Comparison of ENCODE assay signal across 8 mouse cellular contexts in the genomic region with DNA sequence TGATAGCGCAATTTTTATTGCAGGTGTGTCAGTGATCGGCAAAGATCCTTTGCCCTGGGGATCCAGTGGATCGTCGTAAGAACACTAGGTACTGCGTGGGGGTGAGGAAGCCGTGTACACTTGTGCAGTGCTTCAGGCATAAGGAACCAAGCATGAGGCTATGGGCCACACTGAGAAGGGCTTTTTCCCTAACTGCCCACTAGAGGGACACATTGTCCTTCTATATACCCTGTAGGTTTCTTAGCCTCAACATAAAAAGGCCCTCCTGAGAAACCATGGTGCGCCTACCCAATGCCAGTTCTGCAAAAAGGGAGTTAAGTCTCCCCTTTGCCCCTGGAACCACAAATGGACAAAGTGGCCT. TPM values are rescaled to one million over a fixed set of nuclear protein-coding genes. Genes with fewer than 3 reads are reported as not detected.
DNase-seq lines count a peak whose midpoint lies in the region; ATAC-seq and TF ChIP-seq lines count a peak whose summit lies in the region.

No protein-coding gene starts in this region.

- 28% methylated on average over 7 of the region's 7 CpGs for WGBS in forebrain, postnatal 0 days
- 27% methylated on average over 7 of the region's 7 CpGs for WGBS in intestine, embryonic 16.5 days
- 30% methylated on average over 7 of the region's 7 CpGs for WGBS in midbrain, embryonic 14.5 days

- no peak for DNase-seq in gastrocnemius, adult 2 months
- no peak for DNase-seq in gastrocnemius, adult 8-10 months (ENCODE audit: low spot score in 2 of 2)
- peak; percentile 94 for DNase-seq in brain, embryonic 14.5 days (ENCODE audit: low read depth)
- DNase-seq in forebrain, postnatal 0 days, result peak; percentile 90
- peak; percentile 53 to 61 for DNase-seq in left cerebral cortex, postnatal 36 days (ENCODE audit: low spot score in 2 of 2)
- DNase-seq in midbrain, embryonic 14.5 days, result peak; percentile 91
- peak; percentile 69 for DNase-seq in telencephalon, adult 2 months (ENCODE audit: low read depth, low spot score)

- H3K4me1 ChIP-seq in forebrain, postnatal 0 days (ENCODE audit: insufficient read depth), result no peaks in the 10 kb centered on the region
- peaks cover 3% of the 10 kb centered on the region; the same call in 1 of the 2 replicates for H3K4me1 ChIP-seq in intestine, embryonic 16.5 days (ENCODE audit: control insufficient read depth, insufficient read depth, low read length)
- H3K4me1 ChIP-seq in midbrain, embryonic 14.5 days (ENCODE audit: control insufficient read depth, insufficient read depth, low read length), result no peaks in the 10 kb centered on the region

- no peaks in the 10 kb centered on the region for H3K9me3 ChIP-seq in forebrain, postnatal 0 days (ENCODE audit: low read length)
- H3K9me3 ChIP-seq in intestine, embryonic 16.5 days (ENCODE audit: control insufficient read depth, low read length), result no peaks in the 10 kb centered on the region
- no peaks in the 10 kb centered on the region for H3K9me3 ChIP-seq in midbrain, embryonic 14.5 days (ENCODE audit: control insufficient read depth, low read length)

- TF ChIP-seq CTCF in gastrocnemius, adult 2 months (IDR thresholded peaks at IDR 0.05), result peak; percentile 44; the same call in 1 of the 2 replicates
- TF ChIP-seq CTCF in brain, embryonic 14.5 days (IDR thresholded peaks at IDR 0.05; ENCODE audit: borderline replicate concordance, extremely low read depth, insufficient read depth, insufficient read length), result peak; percentile 74
- peak; percentile 79 for TF ChIP-seq CTCF in forebrain, postnatal 0 days (IDR thresholded peaks at IDR 0.05; ENCODE audit: low read depth)

- H3K4me2 ChIP-seq in forebrain, postnatal 0 days (ENCODE audit: low read depth), result no peak overlapping the region
- H3K4me2 ChIP-seq in intestine, embryonic 16.5 days (ENCODE audit: low read depth, low read length), result no peak overlapping the region
- no peak overlapping the region for H3K4me2 ChIP-seq in midbrain, embryonic 14.5 days (ENCODE audit: low read length)

- intact Hi-C loops in gastrocnemius, adult 2 months (cut with DNase I), result loop anchor here (1.0 to 5.0 kb wide), 2 partner anchors 89 to 105 kb away; no protein-coding TSS in a partner anchor
- intact Hi-C loops in left cerebral cortex, postnatal 36 days (cut with DNase I), result loop anchor here (1.0 kb wide), 1 partner anchor 105 kb away; no protein-coding TSS in a partner anchor

- no peaks in the 10 kb centered on the region; the same call in 1 of the 2 replicates for H3K36me3 ChIP-seq in forebrain, postnatal 0 days (ENCODE audit: insufficient read depth)
- H3K36me3 ChIP-seq in intestine, embryonic 16.5 days (ENCODE audit: control insufficient read depth, insufficient read depth, low read length), result no peaks in the 10 kb centered on the region
- no peaks in the 10 kb centered on the region for H3K36me3 ChIP-seq in midbrain, embryonic 14.5 days (ENCODE audit: control insufficient read depth, insufficient read depth, low read length)

- no peaks in the 10 kb centered on the region for H3K27me3 ChIP-seq in forebrain, postnatal 0 days (ENCODE audit: insufficient read depth, low read length)
- H3K27me3 ChIP-seq in intestine, embryonic 16.5 days (replicated peaks; ENCODE audit: control insufficient read depth, insufficient read depth, low read length), result no peaks in the 10 kb centered on the region
- H3K27me3 ChIP-seq in midbrain, embryonic 14.5 days (ENCODE audit: control insufficient read depth, insufficient read depth, low read length), result no peaks in the 10 kb centered on the region

- H3K27ac ChIP-seq in gastrocnemius, adult 2 months, result no peak overlapping the region
- no peak overlapping the region for H3K27ac ChIP-seq in forebrain, postnatal 0 days (ENCODE audit: low read depth, low read length)
- no peak overlapping the region for H3K27ac ChIP-seq in intestine, embryonic 16.5 days (ENCODE audit: low read length)
- H3K27ac ChIP-seq in midbrain, embryonic 14.5 days (replicated peaks; ENCODE audit: low read depth, low read length), result no peak overlapping the region

- no peak for TF ChIP-seq POLR2A in brain, embryonic 14.5 days (IDR thresholded peaks at IDR 0.05; ENCODE audit: borderline replicate concordance, extremely low read depth, insufficient read depth, insufficient read length, poor library complexity, severe bottlenecking)

- ATAC-seq in forebrain, postnatal 0 days, result peak; percentile 93
- peak; percentile 79 for ATAC-seq in intestine, embryonic 16.5 days
- ATAC-seq in midbrain, embryonic 14.5 days (ENCODE audit: low FRiP score, low TSS enrichment), result peak; percentile 80

- no peak overlapping the region for H3K9ac ChIP-seq in forebrain, postnatal 0 days
- no peak overlapping the region for H3K9ac ChIP-seq in intestine, embryonic 16.5 days (ENCODE audit: low read depth, low read length)
- no peak overlapping the region for H3K9ac ChIP-seq in midbrain, embryonic 14.5 days (replicated peaks; ENCODE audit: low read length)

- no peak overlapping the region for H3K4me3 ChIP-seq in gastrocnemius, adult 2 months
- no peak overlapping the region for H3K4me3 ChIP-seq in forebrain, postnatal 0 days (ENCODE audit: low read depth, low read length)
- H3K4me3 ChIP-seq in intestine, embryonic 16.5 days (ENCODE audit: low read length), result no peak overlapping the region
- H3K4me3 ChIP-seq in midbrain, embryonic 14.5 days (replicated peaks; ENCODE audit: low read depth, low read length), result no peak overlapping the region

RNA-seq across cellular contexts. Expression of a gene that starts 17.0 kb away (rescaled TPM):
- under 1 TPM in 1 of 2 experiments, not detected in 1; 0.15 TPM for total RNA-seq in gastrocnemius, adult 2 months (2021)
- total RNA-seq in gastrocnemius, adult 8-10 months (2022), result under 1 TPM in 3 of 4 experiments, not detected in 1; 0.09 to 0.10 (median 0.10) TPM
- 2.1 and 2.7 TPM in 2 replicates for polyA plus RNA-seq in brain, embryonic 14.5 days (2012; rRNA removed)
- 1.8 TPM in 2 replicates for total RNA-seq in forebrain, postnatal 0 days (2014; rRNA removed)
- polyA plus RNA-seq in forebrain, postnatal 0 days (2015; fragmentation: Nextera tagmentation; extraction: Ambion mirVana), result 1.3 and 1.6 TPM in 2 replicates
- 2.2 TPM in 2 replicates for polyA plus RNA-seq in intestine, embryonic 16.5 days (2015; fragmentation: Nextera tagmentation; extraction: Ambion mirVana)
- 1 to 10 TPM; 1.4 to 1.8 TPM for total RNA-seq in left cerebral cortex, postnatal 36 days (2021)
- polyA plus RNA-seq in midbrain, embryonic 14.5 days (2014; fragmentation: Nextera tagmentation; extraction: Ambion mirVana), result 1.0 and 1.1 TPM in 2 replicates

RNA-seq across cellular contexts. Expression of a gene that starts 26.7 kb away (rescaled TPM):
- not detected for total RNA-seq in gastrocnemius, adult 2 months (2021)
- total RNA-seq in gastrocnemius, adult 8-10 months (2022), result under 1 TPM in 1 of 4 experiments, not detected in 3; 0.11 TPM
- 3.6 and 4.3 TPM in 2 replicates for polyA plus RNA-seq in brain, embryonic 14.5 days (2012; rRNA removed)
- 19.8 and 35.8 TPM in 2 replicates for total RNA-seq in forebrain, postnatal 0 days (2014; rRNA removed)
- 13.2 and 18.1 TPM in 2 replicates for polyA plus RNA-seq in forebrain, postnatal 0 days (2015; fragmentation: Nextera tagmentation; extraction: Ambion mirVana)
- polyA plus RNA-seq in intestine, embryonic 16.5 days (2015; fragmentation: Nextera tagmentation; extraction: Ambion mirVana), result 1.9 and 2.1 TPM in 2 replicates
- total RNA-seq in left cerebral cortex, postnatal 36 days (2021), result 1 to 10 TPM; 6.9 to 7.4 TPM
- polyA plus RNA-seq in midbrain, embryonic 14.5 days (2014; fragmentation: Nextera tagmentation; extraction: Ambion mirVana), result 0.89 and 1.3 TPM in 2 replicates

Comparison
In these comparisons a context has a peak if more than half of its experiments do, and no peak if none do; other contexts are left out.
1. DNase-seq: peak in brain, embryonic 14.5 days (single experiment), forebrain, postnatal 0 days (single experiment), left cerebral cortex, postnatal 36 days (2 of 2), midbrain, embryonic 14.5 days (single experiment) and telencephalon, adult 2 months (single experiment); none in gastrocnemius, adult 2 months (single experiment) and gastrocnemius, adult 8-10 months (0 of 2).
2. RNA of a gene that starts 26.7 kb away (total RNA-seq): 19.8 to 35.8 TPM in forebrain, postnatal 0 days and 6.9 to 7.4 TPM in left cerebral cortex, postnatal 36 days; 0.11 TPM in gastrocnemius, adult 8-10 months and not detected in gastrocnemius, adult 2 months; every median in the first group is over 4 times any median in the second.
3. Peak in every context shown above with its lines, with median percentiles within 50 percentile points of each other: CTCF ChIP-seq and ATAC-seq.